Mouse (Mus musculus): Measurements from ENCODE around the gene Rnf6.

DNA sequence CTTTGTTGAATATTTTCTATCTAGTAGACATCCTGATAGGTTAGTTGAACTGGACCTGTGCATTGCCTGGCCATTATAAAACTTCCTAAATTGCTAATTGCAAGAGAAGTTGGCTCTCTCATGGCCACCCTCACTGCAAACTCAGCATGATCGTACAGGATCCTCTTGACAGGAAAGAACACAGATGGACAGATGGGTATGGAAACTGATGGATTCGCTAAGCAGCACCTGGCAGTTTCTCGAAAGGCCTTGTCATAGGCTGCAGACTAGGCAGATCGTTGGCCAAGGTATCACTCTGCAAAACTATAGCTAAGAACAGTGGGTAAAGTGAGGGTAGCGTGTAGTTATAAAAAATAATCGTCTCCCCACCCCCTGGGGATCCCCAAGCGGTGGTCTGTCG is 28.0 kb downstream of the Rnf6 start:
- TF ChIP-seq MAFK (IDR thresholded peaks at IDR 0.05; ENCODE audit: insufficient read depth, low read depth, low read length) (no peak), HCFC1 (IDR thresholded peaks at IDR 0.05; ENCODE audit: borderline replicate concordance, insufficient read depth, low read length) (no peak), ZC3H11A (IDR thresholded peaks at IDR 0.05; ENCODE audit: borderline replicate concordance, low read depth, low read length) (no peak)

Measured in ES-E14 (cell line).